Mouse (Mus musculus): ENCODE measurements at regions not wholly inside any gene's neighbourhood (a gene's known extent, or its start where the extent isn't known, plus 50 kb on each side); places are given as distances from the start of the nearest gene placed in this dataset.
"Not testable (repeated sequence)": the region's sequence is repeated elsewhere in the genome, so short reads cannot be mapped to it uniquely, and the experiment has no call there.

GRCm38 (mm10) chr3:60858474-60859118 is 144.0 kb upstream of the P2ry1 start:
- H3K9ac ChIP-seq = no peak overlapping the region
- no peak overlapping the region for H3K4me2 ChIP-seq
- DNase-seq (no peak), ATAC-seq (ENCODE audit: insufficient read depth) (no peak)
- H3K9me3 ChIP-seq (ENCODE audit: low read depth, low read length) = no peaks in the 10 kb centered on the region
- no peaks in the 10 kb centered on the region for H3K36me3 ChIP-seq (ENCODE audit: insufficient read depth)
- WGBS = 74% methylated on average over 5 of the region's 5 CpGs
- no peak for TF ChIP-seq CTCF (IDR thresholded peaks at IDR 0.05; ENCODE audit: low read depth)
- H3K4me3 ChIP-seq (ENCODE audit: low read depth, low read length) = no peak overlapping the region
- no peaks in the 10 kb centered on the region for H3K4me1 ChIP-seq (ENCODE audit: insufficient read depth)
- no peak overlapping the region for H3K27ac ChIP-seq (ENCODE audit: low read depth)
- no peaks in the 10 kb centered on the region for H3K27me3 ChIP-seq (ENCODE audit: insufficient read depth, low read length)

GRCm38 (mm10) chr3:60859119-60859515 is 143.5 kb upstream of the P2ry1 start:
- no peaks in the 10 kb centered on the region for H3K4me1 ChIP-seq (ENCODE audit: insufficient read depth)
- 87% methylated on average over 3 of the region's 3 CpGs for WGBS
- DNase-seq (no peak), ATAC-seq (ENCODE audit: insufficient read depth) (no peak)
- no peak overlapping the region for H3K9ac ChIP-seq
- H3K4me3 ChIP-seq (ENCODE audit: low read depth, low read length) = no peak overlapping the region
- no peaks in the 10 kb centered on the region for H3K27me3 ChIP-seq (ENCODE audit: insufficient read depth, low read length)
- H3K9me3 ChIP-seq (ENCODE audit: low read depth, low read length) = no peaks in the 10 kb centered on the region
- no peak overlapping the region for H3K27ac ChIP-seq (ENCODE audit: low read depth)
- no peak overlapping the region for H3K4me2 ChIP-seq
- H3K36me3 ChIP-seq (ENCODE audit: insufficient read depth) = no peaks in the 10 kb centered on the region
- TF ChIP-seq CTCF (IDR thresholded peaks at IDR 0.05; ENCODE audit: low read depth) = no peak

GRCm38 (mm10) chr3:60876858-60877257 is 125.7 kb upstream of the P2ry1 start:
- not testable (repeated sequence) for H3K27ac ChIP-seq (ENCODE audit: low read depth); H3K4me2 ChIP-seq; H3K9me3 ChIP-seq (ENCODE audit: low read depth, low read length); ATAC-seq (ENCODE audit: insufficient read depth); H3K27me3 ChIP-seq (ENCODE audit: insufficient read depth, low read length); H3K9ac ChIP-seq; H3K4me3 ChIP-seq (ENCODE audit: low read depth, low read length); H3K4me1 ChIP-seq (ENCODE audit: insufficient read depth); H3K36me3 ChIP-seq (ENCODE audit: insufficient read depth); DNase-seq
- WGBS = 94% methylated on average over 11 of the region's 11 CpGs

GRCm38 (mm10) chr3:60878880-60879279 is 123.7 kb upstream of the P2ry1 start:
- DNase-seq (no peak), ATAC-seq (ENCODE audit: insufficient read depth) (no peak)
- H3K4me3 ChIP-seq (ENCODE audit: low read depth, low read length) = no peak overlapping the region
- H3K27ac ChIP-seq (ENCODE audit: low read depth) = no peak overlapping the region
- H3K4me2 ChIP-seq = no peak overlapping the region
- H3K4me1 ChIP-seq (ENCODE audit: insufficient read depth) = no peaks in the 10 kb centered on the region
- no peaks in the 10 kb centered on the region for H3K36me3 ChIP-seq (ENCODE audit: insufficient read depth)
- 85% methylated on average over 3 of the region's 3 CpGs for WGBS
- no peaks in the 10 kb centered on the region for H3K9me3 ChIP-seq (ENCODE audit: low read depth, low read length)
- no peaks in the 10 kb centered on the region for H3K27me3 ChIP-seq (ENCODE audit: insufficient read depth, low read length)
- no peak overlapping the region for H3K9ac ChIP-seq
- no peak for TF ChIP-seq CTCF (IDR thresholded peaks at IDR 0.05; ENCODE audit: low read depth)

GRCm38 (mm10) chr3:60884027-60884426 is 118.6 kb upstream of the P2ry1 start:
- ATAC-seq (ENCODE audit: insufficient read depth) = no peak
- H3K36me3 ChIP-seq (ENCODE audit: insufficient read depth) = no peaks in the 10 kb centered on the region

GRCm38 (mm10) chr3:60889191-60889861 is 113.3 kb upstream of the P2ry1 start:
- H3K4me3 ChIP-seq (ENCODE audit: low read depth, low read length) = no peak overlapping the region
- no peak for ATAC-seq (ENCODE audit: insufficient read depth)
- WGBS = 94% methylated on average over 4 of the region's 4 CpGs

More at GRCm38 (mm10) chr3:60884027-60884426, 118.6 kb upstream of the P2ry1 start:
- no peak for DNase-seq
- TF ChIP-seq CTCF (IDR thresholded peaks at IDR 0.05; ENCODE audit: low read depth) = no peak
- no peaks in the 10 kb centered on the region for H3K9me3 ChIP-seq (ENCODE audit: low read depth, low read length)
- WGBS = 61% methylated on average over 3 of the region's 3 CpGs
- H3K27me3 ChIP-seq (ENCODE audit: insufficient read depth, low read length) = no peaks in the 10 kb centered on the region
- H3K9ac ChIP-seq = no peak overlapping the region
- no peak overlapping the region for H3K27ac ChIP-seq (ENCODE audit: low read depth)
- no peak overlapping the region for H3K4me3 ChIP-seq (ENCODE audit: low read depth, low read length)
- H3K4me2 ChIP-seq = no peak overlapping the region
- H3K4me1 ChIP-seq (ENCODE audit: insufficient read depth) = no peaks in the 10 kb centered on the region

GRCm38 (mm10) chr3:60897628-60898269 is 104.8 kb upstream of the P2ry1 start:
- no peaks in the 10 kb centered on the region for H3K36me3 ChIP-seq (ENCODE audit: insufficient read depth)
- H3K4me1 ChIP-seq (ENCODE audit: insufficient read depth) = no peaks in the 10 kb centered on the region
- no peak overlapping the region for H3K4me3 ChIP-seq (ENCODE audit: low read depth, low read length)
- no peak overlapping the region for H3K4me2 ChIP-seq
- WGBS = 35% methylated on average over 5 of the region's 5 CpGs
- no peak for TF ChIP-seq CTCF (IDR thresholded peaks at IDR 0.05; ENCODE audit: low read depth)
- no peaks in the 10 kb centered on the region for H3K9me3 ChIP-seq (ENCODE audit: low read depth, low read length)
- no peak overlapping the region for H3K9ac ChIP-seq
- ATAC-seq (ENCODE audit: insufficient read depth) (peak; percentile 88), DNase-seq (peak; percentile 66)
- H3K27ac ChIP-seq (ENCODE audit: low read depth) = no peak overlapping the region
- H3K27me3 ChIP-seq (ENCODE audit: insufficient read depth, low read length) = no peaks in the 10 kb centered on the region

More at GRCm38 (mm10) chr3:60889191-60889861, 113.3 kb upstream of the P2ry1 start:
- H3K27ac ChIP-seq (ENCODE audit: low read depth) = no peak overlapping the region
- no peaks in the 10 kb centered on the region for H3K36me3 ChIP-seq (ENCODE audit: insufficient read depth)
- H3K27me3 ChIP-seq (ENCODE audit: insufficient read depth, low read length) = no peaks in the 10 kb centered on the region
- no peak overlapping the region for H3K9ac ChIP-seq
- H3K4me2 ChIP-seq = no peak overlapping the region
- no peak for DNase-seq
- H3K4me1 ChIP-seq (ENCODE audit: insufficient read depth) = no peaks in the 10 kb centered on the region
- no peak for TF ChIP-seq CTCF (IDR thresholded peaks at IDR 0.05; ENCODE audit: low read depth)
- no peaks in the 10 kb centered on the region for H3K9me3 ChIP-seq (ENCODE audit: low read depth, low read length)

Data from lung, embryonic 14.5 days (tissue).